Mouse (Mus musculus): ENCODE measurements around the gene Apol6. TPM values are rescaled to one million over a fixed set of nuclear protein-coding genes. Genes with fewer than 3 reads are reported as not detected.
"Not testable (repeated sequence)": the region's sequence is repeated elsewhere in the genome, so short reads cannot be mapped to it uniquely, and the experiment has no call there.

The Apol6 gene
- polyA plus RNA-seq, 1 experiment from 2014 or later, result 0.08 TPM

DNA sequence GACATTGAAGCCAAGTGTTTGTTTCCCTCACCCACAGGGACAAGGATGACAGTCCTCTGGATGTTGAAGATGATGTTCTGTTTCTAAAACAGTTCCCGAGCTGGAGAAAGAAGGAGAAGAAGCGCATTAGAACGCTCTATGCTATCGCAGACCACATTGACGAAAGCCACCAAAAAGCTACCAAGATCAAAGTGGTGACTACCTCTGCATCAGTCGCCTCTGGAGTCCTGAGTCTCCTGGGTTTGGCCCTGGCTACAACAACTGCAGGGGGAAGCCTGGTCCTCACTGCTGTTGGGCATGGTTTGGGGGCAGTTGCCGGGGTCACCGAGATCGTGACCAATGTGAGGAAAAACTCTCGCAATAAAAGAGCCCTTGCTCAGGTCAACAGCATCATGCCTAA lies 6.0 kb downstream of the Apol6 start, which contains the start of gene Mb:
Mb (minus strand) TSS at position 101 of the 400 bp plus-strand sequence.
- no peaks in the 10 kb centered on the region for H3K9me3 ChIP-seq (replicated peaks; ENCODE audit: control insufficient read depth, low read length)
- H3K4me3 ChIP-seq (ENCODE audit: low read depth, low read length), result no peak within 1 kb of the TSS
- WGBS, result 91% methylated on average over 10 of the region's 10 CpGs
- DNase-seq (ENCODE audit: low spot score) (no peak), ATAC-seq (replicated peaks; ENCODE audit: insufficient number of reproducible peaks, low FRiP score, low TSS enrichment, low read depth) (no peak)
- no peaks in the 10 kb centered on the region for H3K27me3 ChIP-seq (ENCODE audit: control insufficient read depth, insufficient read depth, low read length)
- H3K9ac ChIP-seq (replicated peaks; ENCODE audit: low read length), result no peak within 1 kb of the TSS
- no peak within 1 kb of the TSS for H3K27ac ChIP-seq (replicated peaks; ENCODE audit: low read depth, low read length)
- no peaks in the 10 kb centered on the region for H3K36me3 ChIP-seq (replicated peaks; ENCODE audit: control insufficient read depth, insufficient read depth, low read depth, low read length)
- H3K4me2 ChIP-seq (ENCODE audit: low read depth, low read length), result no peak within 1 kb of the TSS
- no peaks in the 10 kb centered on the region for H3K4me1 ChIP-seq (ENCODE audit: control insufficient read depth, insufficient read depth, low read length)

DNA sequence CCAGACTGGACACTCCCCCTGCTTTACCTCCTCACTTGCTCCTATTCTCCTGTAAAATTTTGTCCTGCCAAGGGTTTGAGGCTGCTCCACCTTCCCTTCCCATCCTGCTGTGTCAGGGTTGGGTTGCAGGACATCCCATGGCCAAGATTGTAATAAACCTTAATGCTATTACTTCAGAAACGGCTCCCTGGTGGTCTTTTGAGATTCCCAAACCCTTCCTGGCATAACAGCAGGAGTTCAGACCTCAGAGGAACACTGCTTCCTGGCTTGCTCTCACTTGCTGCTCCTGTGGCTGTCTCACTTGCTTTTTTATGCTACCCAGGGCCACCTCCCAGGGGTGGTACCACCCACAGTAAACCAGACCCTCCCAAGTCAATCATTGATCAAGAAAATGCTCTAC lies 7.6 kb downstream of the Apol6 start:
- no peak for DNase-seq (ENCODE audit: low spot score)
- Histone ChIP-seq H3K4me1 (ENCODE audit: control insufficient read depth, insufficient read depth, low read length) (no peaks in the 10 kb centered on the region), H3K27ac (replicated peaks; ENCODE audit: low read depth, low read length) (no peak overlapping the region)

DNA sequence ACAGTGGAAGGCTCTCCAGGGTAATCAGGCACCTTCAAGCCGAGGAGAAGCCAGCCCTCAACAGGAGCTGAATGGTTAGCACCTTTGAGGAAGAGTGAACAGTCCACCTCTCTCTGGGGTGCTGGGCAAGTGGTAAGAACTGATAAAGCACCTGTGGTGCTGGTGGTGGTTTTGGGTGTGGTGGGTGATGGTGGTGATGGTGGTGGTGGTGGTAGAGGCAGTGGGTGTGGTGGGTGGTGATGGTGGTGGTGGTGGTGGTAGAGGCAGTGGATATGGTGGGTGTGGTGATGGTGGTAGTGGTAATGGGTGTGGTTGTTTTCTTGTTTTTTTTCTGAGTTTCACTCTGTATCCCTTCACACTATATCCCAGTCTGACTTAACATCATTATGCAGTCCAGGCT lies 8.5 kb downstream of the Apol6 start:
- 93% methylated on average over 1 of the region's 1 CpGs for WGBS
- no peak for DNase-seq (ENCODE audit: low spot score)

More for the DNA sequence above, 7.6 kb downstream of the Apol6 start:
- no peaks in the 10 kb centered on the region for H3K9me3 ChIP-seq (replicated peaks; ENCODE audit: control insufficient read depth, low read length)
- H3K4me2 ChIP-seq (ENCODE audit: low read depth, low read length), result no peak overlapping the region
- H3K27me3 ChIP-seq (ENCODE audit: control insufficient read depth, insufficient read depth, low read length), result no peaks in the 10 kb centered on the region
- no peak for ATAC-seq (replicated peaks; ENCODE audit: insufficient number of reproducible peaks, low FRiP score, low TSS enrichment, low read depth)
- H3K4me3 ChIP-seq (ENCODE audit: low read depth, low read length), result no peak overlapping the region
- H3K36me3 ChIP-seq (replicated peaks; ENCODE audit: control insufficient read depth, insufficient read depth, low read depth, low read length), result no peaks in the 10 kb centered on the region
- WGBS, result 37% methylated on average over 1 of the region's 1 CpGs
- H3K9ac ChIP-seq (replicated peaks; ENCODE audit: low read length), result no peak overlapping the region

DNA sequence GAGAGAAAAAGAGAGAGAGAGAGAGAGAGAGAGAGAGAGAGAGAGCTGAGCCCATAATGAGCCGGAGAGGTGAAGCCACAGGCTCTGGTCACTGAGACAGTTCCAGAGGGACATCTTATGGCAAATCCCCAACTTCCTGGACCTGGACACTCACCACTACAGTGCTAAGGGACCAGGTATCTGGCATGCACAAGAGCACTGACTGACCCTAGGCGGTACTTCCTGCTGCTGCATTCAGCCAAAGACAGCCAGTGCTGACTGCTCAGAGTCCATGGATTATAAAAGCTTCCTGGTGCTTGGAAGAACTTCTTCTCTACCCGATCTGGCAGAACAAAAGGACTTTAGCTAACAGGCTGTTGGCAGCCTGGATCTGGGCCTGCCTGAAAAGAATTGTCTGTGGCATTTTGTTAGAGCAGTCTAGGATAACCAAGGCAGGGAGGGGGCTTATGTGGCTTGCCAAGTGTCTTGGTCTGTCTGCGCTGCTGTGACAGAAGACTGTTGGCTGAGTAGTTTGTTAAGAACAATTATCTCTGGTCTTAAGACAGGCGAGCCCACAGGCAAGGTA lies 10.2 kb downstream of the Apol6 start:
- H3K4me3 ChIP-seq (ENCODE audit: low read depth, low read length), result no peak overlapping the region
- no peak for DNase-seq (ENCODE audit: low spot score)
- H3K4me2 ChIP-seq (ENCODE audit: low read depth, low read length), result no peak overlapping the region
- H3K27ac ChIP-seq (replicated peaks; ENCODE audit: low read depth, low read length), result no peak overlapping the region
- no peak for ATAC-seq (replicated peaks; ENCODE audit: insufficient number of reproducible peaks, low FRiP score, low TSS enrichment, low read depth)
- H3K4me1 ChIP-seq (ENCODE audit: control insufficient read depth, insufficient read depth, low read length), result no peaks in the 10 kb centered on the region
- H3K27me3 ChIP-seq (ENCODE audit: control insufficient read depth, insufficient read depth, low read length), result no peaks in the 10 kb centered on the region
- no peak overlapping the region for H3K9ac ChIP-seq (replicated peaks; ENCODE audit: low read length)
- H3K9me3 ChIP-seq (replicated peaks; ENCODE audit: control insufficient read depth, low read length), result no peaks in the 10 kb centered on the region
- no peaks in the 10 kb centered on the region for H3K36me3 ChIP-seq (replicated peaks; ENCODE audit: control insufficient read depth, insufficient read depth, low read depth, low read length)
- 66% methylated on average over 5 of the region's 5 CpGs for whole genome bisulfite sequencing

More for the DNA sequence above, 8.5 kb downstream of the Apol6 start:
- Histone ChIP-seq H3K27ac (replicated peaks; ENCODE audit: low read depth, low read length) (no peak overlapping the region), H3K9ac (replicated peaks; ENCODE audit: low read length) (no peak overlapping the region), H3K4me2 (ENCODE audit: low read depth, low read length) (no peak overlapping the region), H3K27me3 (ENCODE audit: control insufficient read depth, insufficient read depth, low read length) (no peaks in the 10 kb centered on the region), H3K4me3 (ENCODE audit: low read depth, low read length) (no peak overlapping the region), H3K9me3 (replicated peaks; ENCODE audit: control insufficient read depth, low read length) (no peaks in the 10 kb centered on the region), H3K36me3 (replicated peaks; ENCODE audit: control insufficient read depth, insufficient read depth, low read depth, low read length) (no peaks in the 10 kb centered on the region), H3K4me1 (ENCODE audit: control insufficient read depth, insufficient read depth, low read length) (no peaks in the 10 kb centered on the region)
- ATAC-seq (replicated peaks; ENCODE audit: insufficient number of reproducible peaks, low FRiP score, low TSS enrichment, low read depth), result no peak

DNA sequence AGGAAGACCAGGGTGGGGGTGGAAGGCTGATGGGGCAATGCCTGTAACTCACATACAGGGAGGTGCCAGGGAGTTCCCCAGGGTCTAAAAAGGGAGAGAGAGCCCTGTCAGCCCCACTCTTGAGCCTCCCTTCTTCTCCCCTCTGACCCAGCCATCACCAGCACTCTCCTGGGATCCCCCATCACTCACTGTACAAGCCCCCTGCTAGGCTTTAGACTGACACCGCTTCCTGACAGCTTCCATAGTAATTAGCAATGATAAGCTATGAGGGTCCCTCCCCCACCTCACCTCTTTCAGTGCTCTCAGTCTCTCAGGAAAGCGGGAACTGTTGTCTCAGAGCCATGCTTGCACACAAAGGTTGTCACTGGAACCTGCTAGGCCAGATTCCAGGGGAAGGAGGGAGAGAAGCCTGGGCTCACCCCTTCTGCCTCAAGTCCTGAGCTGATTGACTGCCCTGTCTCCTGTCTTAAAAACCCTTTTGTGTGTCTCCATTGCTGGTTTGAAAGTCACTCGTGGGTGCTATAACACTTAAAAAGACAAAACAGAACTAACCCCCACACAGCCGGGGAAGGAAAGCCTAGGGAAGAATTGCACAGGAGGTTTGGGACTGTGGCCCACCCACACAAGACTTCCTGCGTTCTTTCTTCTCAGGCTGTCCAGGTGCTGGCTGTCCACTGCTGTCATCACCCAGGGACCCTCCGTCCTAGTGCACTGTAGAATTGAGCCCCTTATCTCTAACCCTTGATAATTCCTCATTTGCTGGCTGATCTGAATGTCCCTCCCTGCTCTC lies 11.7 kb downstream of the Apol6 start:
- WGBS, result 40% methylated on average over 6 of the region's 6 CpGs
- no peak overlapping the region for H3K4me2 ChIP-seq (ENCODE audit: low read depth, low read length)
- peak overlapping the region; percentile 7; the same call in 1 of the 2 replicates for H3K9ac ChIP-seq (replicated peaks; ENCODE audit: low read length)
- DNase-seq (ENCODE audit: low spot score) (peak; percentile 67), ATAC-seq (replicated peaks; ENCODE audit: insufficient number of reproducible peaks, low FRiP score, low TSS enrichment, low read depth) (peak; percentile 77)
- H3K27ac ChIP-seq (replicated peaks; ENCODE audit: low read depth, low read length), result 0 out of 2 replicates have a peak overlapping the region, but pooled peaks have one; percentile 25
- no peak overlapping the region for H3K4me3 ChIP-seq (ENCODE audit: low read depth, low read length)
- no peaks in the 10 kb centered on the region for H3K27me3 ChIP-seq (ENCODE audit: control insufficient read depth, insufficient read depth, low read length)
- no peaks in the 10 kb centered on the region for H3K4me1 ChIP-seq (ENCODE audit: control insufficient read depth, insufficient read depth, low read length)
- no peaks in the 10 kb centered on the region for H3K9me3 ChIP-seq (replicated peaks; ENCODE audit: control insufficient read depth, low read length)
- H3K36me3 ChIP-seq (replicated peaks; ENCODE audit: control insufficient read depth, insufficient read depth, low read depth, low read length), result no peaks in the 10 kb centered on the region

DNA sequence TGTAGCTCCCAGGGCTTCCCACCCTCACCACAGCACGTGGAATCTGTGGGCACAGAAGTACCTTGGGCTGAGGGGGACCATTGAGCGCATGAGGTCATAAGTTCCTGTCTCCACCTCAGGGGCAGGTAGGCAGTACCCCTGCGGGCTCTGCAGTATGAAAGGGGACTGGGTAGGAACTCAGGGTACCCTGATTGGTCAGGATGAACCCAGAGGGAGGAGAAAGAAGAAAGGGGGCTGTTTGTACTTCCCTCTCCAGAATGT lies 12.2 kb downstream of the Apol6 start:
- no peak for DNase-seq (ENCODE audit: low spot score)
- Histone ChIP-seq H3K4me2 (ENCODE audit: low read depth, low read length) (no peak overlapping the region), H3K27ac (replicated peaks; ENCODE audit: low read depth, low read length) (0 out of 2 replicates have a peak overlapping the region, but pooled peaks have one; percentile 25), H3K9me3 (replicated peaks; ENCODE audit: control insufficient read depth, low read length) (no peaks in the 10 kb centered on the region), H3K4me1 (ENCODE audit: control insufficient read depth, insufficient read depth, low read length) (no peaks in the 10 kb centered on the region), H3K4me3 (ENCODE audit: low read depth, low read length) (no peak overlapping the region), H3K9ac (replicated peaks; ENCODE audit: low read length) (no peak overlapping the region; the same call in 1 of the 2 replicates), H3K27me3 (ENCODE audit: control insufficient read depth, insufficient read depth, low read length) (no peaks in the 10 kb centered on the region), H3K36me3 (replicated peaks; ENCODE audit: control insufficient read depth, insufficient read depth, low read depth, low read length) (no peaks in the 10 kb centered on the region)
- ATAC-seq (replicated peaks; ENCODE audit: insufficient number of reproducible peaks, low FRiP score, low TSS enrichment, low read depth), result no peak
- 61% methylated on average over 3 of the region's 3 CpGs for WGBS

DNA sequence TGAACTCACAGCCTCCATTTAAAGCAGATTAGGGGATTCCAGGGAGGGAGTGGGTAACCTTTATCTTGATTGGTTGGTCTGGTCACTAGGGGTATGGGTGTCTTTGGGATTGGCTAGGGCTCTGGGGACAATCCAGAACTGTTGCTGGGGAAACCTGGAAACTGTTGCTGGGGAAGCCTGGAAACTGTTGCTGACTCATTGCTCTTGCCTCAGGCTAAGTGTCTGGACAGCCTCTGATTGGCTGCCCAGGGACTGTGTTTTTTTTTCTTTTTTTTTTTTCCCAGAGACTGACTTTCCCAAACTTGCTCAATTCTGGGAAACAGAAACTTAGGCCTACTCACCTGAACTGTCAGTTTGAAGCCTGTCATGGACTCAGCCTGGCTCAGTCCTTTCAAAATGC lies 14.0 kb downstream of the Apol6 start:
- ATAC-seq (replicated peaks; ENCODE audit: insufficient number of reproducible peaks, low FRiP score, low TSS enrichment, low read depth), result no peak
- Histone ChIP-seq H3K4me3 (ENCODE audit: low read depth, low read length) (no peak overlapping the region), H3K9ac (replicated peaks; ENCODE audit: low read length) (no peak overlapping the region), H3K4me2 (ENCODE audit: low read depth, low read length) (no peak overlapping the region), H3K4me1 (ENCODE audit: control insufficient read depth, insufficient read depth, low read length) (no peaks in the 10 kb centered on the region), H3K27me3 (ENCODE audit: control insufficient read depth, insufficient read depth, low read length) (no peaks in the 10 kb centered on the region), H3K9me3 (replicated peaks; ENCODE audit: control insufficient read depth, low read length) (no peaks in the 10 kb centered on the region), H3K27ac (replicated peaks; ENCODE audit: low read depth, low read length) (no peak overlapping the region), H3K36me3 (replicated peaks; ENCODE audit: control insufficient read depth, insufficient read depth, low read depth, low read length) (no peaks in the 10 kb centered on the region)
- DNase-seq (ENCODE audit: low spot score), result no peak

DNA sequence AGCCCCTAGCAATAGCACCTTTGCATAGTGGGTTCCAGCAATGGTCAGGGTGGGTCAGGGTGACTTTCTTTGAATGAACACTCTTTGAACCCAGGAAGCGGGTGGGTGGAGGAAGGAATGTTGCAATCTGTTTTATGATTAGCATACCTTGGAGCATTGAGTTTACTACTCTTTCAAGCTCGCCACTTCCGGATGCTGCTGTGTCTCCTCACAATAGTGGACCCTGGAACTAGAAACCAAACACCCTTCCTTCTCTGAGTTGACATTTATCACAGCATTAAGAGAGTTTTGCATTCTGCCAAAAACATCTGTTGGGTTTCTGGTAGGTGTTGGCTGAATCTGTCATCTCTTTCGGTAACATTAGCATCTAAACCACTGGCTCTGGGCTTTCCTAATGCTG lies 14.9 kb downstream of the Apol6 start:
- H3K4me1 ChIP-seq (ENCODE audit: control insufficient read depth, insufficient read depth, low read length); H3K4me2 ChIP-seq (ENCODE audit: low read depth, low read length); H3K9me3 ChIP-seq (replicated peaks; ENCODE audit: control insufficient read depth, low read length); DNase-seq (ENCODE audit: low spot score); ATAC-seq (replicated peaks; ENCODE audit: insufficient number of reproducible peaks, low FRiP score, low TSS enrichment, low read depth); H3K9ac ChIP-seq (replicated peaks; ENCODE audit: low read length); H3K27me3 ChIP-seq (ENCODE audit: control insufficient read depth, insufficient read depth, low read length); H3K4me3 ChIP-seq (ENCODE audit: low read depth, low read length); H3K27ac ChIP-seq (replicated peaks; ENCODE audit: low read depth, low read length); H3K36me3 ChIP-seq (replicated peaks; ENCODE audit: control insufficient read depth, insufficient read depth, low read depth, low read length): not testable (repeated sequence)
- WGBS, result 91% methylated on average over 4 of the region's 4 CpGs
